Mouse (Mus musculus) E14TG2a.4 (cell line): ENCODE measurements around the gene Foxo3.

ENCODE experiments used
- H3K27me3 ChIP-seq: 2 replicates; pipeline ENCODE4 v1.6.1; 2014; ENCODE audit warnings: low read length, control low read depth; ENCODE audit not compliant: insufficient read depth
- H3K36me3 ChIP-seq: 2 replicates; pipeline ENCODE4 v1.6.1; 2014; ENCODE audit warnings: low read length, control low read depth; ENCODE audit not compliant: insufficient read depth
- H3K4me1 ChIP-seq: replicated peaks from 2 replicates; pipeline ENCODE4 v1.6.1; 2014; ENCODE audit warnings: low read depth, low read length, control low read depth
- H3K4me3 ChIP-seq: replicated peaks from 2 replicates; pipeline ENCODE4 v1.5.1; 2014; ENCODE audit warnings: mild to moderate bottlenecking, low read length
- H3K9me3 ChIP-seq: 2 replicates; pipeline ENCODE4 v1.6.1; 2014; ENCODE audit warnings: low read length, control low read depth
- CTCF ChIP-seq: conservative IDR thresholded peaks from 2 replicates; pipeline ENCODE4 v1.5.1; 2014; ENCODE audit warnings: low read length
- NANOG ChIP-seq: IDR thresholded peaks from 2 replicates; pipeline ENCODE4 v1.6.1; 2014; ENCODE audit warnings: borderline replicate concordance, low read length, mixed read lengths
- POU5F1 ChIP-seq: IDR thresholded peaks from 2 replicates; pipeline ENCODE4 v1.6.1; 2014; ENCODE audit warnings: low read length, borderline replicate concordance

Foxo3 gene

DNA sequence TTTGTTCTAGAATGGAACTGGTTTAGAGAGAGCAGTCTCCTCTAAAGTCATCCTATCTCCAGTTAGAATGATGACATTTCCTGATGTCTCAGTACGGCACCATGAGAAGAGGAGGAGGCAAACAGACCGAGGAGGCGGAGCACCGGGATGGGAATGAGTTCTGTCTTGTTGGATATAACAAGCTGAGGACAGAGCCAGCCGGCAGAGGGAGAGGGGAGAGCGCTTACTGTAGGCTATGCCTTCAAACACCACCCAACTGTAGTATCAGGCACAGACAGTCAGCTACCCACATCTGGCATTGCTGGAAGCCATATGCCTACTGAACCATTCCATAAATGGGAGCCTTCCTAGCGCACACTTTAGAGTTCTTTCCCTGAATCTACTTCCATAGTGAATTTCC lies 32.6 kb downstream of the Foxo3 start:
- H3K36me3 ChIP-seq: peaks cover 14% of the 10 kb centered on the region; the same call in 1 of the 2 replicates
- H3K9me3 ChIP-seq: no peaks in the 10 kb centered on the region
- no peaks in the 10 kb centered on the region for H3K27me3 ChIP-seq
- TF ChIP-seq NANOG (no peak), POU5F1 (no peak), CTCF (no peak)
- peaks cover 76% of the 10 kb centered on the region for H3K4me1 ChIP-seq
- H3K4me3 ChIP-seq: no peak overlapping the region

DNA sequence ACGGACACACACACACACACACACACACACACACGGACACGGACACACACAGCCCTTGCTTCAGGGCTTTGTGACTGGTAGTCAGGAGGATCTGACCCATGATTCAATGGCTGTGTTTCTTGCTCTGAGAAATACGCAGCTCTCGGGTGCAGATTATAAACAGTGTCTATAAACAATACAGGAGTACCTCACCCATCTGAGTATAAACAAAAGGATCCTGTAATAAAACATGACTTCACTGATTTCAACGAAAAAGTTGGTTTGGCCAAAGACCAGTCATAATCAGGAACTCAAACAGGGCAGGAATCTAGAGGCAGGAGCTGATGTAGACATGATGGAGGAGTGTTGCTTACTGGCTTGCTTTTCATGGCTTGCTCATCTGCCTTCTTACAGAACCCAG lies 34.1 kb downstream of the Foxo3 start:
- no peak overlapping the region for H3K4me3 ChIP-seq
- peaks cover 14% of the 10 kb centered on the region; the same call in 1 of the 2 replicates for H3K36me3 ChIP-seq

DNA sequence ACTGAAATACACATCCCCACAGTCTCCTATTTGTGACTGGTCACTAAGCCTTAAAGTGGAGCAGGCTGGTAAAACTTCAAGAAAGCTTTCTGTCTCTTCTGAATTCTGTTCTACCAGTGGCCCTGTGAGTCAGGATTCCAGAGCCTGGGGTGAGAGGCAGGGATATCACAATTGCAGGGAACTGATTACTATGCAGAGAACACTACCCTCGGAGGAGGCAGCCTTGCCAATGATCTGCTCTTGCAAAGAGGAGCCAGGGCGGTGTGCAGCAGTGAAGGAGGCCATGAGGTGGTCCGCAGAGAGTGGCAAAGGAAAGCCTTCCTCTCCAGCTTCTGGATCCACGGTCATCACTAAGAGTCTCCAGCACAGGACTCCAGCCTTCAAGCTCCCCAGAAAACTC lies 34.8 kb downstream of the Foxo3 start:
- H3K4me3 ChIP-seq: no peak overlapping the region
- no peaks in the 10 kb centered on the region for H3K27me3 ChIP-seq
- no peaks in the 10 kb centered on the region for H3K9me3 ChIP-seq
- H3K4me1 ChIP-seq: peaks cover 63% of the 10 kb centered on the region
- TF ChIP-seq CTCF (no peak), POU5F1 (no peak), NANOG (no peak)
- H3K36me3 ChIP-seq: peaks cover 14% of the 10 kb centered on the region; the same call in 1 of the 2 replicates

More for the DNA sequence above, 34.1 kb downstream of the Foxo3 start:
- no peak for TF ChIP-seq NANOG
- TF ChIP-seq CTCF: no peak
- TF ChIP-seq POU5F1: no peak
- Histone ChIP-seq H3K27me3 (no peaks in the 10 kb centered on the region), H3K4me1 (peaks cover 70% of the 10 kb centered on the region), H3K9me3 (no peaks in the 10 kb centered on the region)

DNA sequence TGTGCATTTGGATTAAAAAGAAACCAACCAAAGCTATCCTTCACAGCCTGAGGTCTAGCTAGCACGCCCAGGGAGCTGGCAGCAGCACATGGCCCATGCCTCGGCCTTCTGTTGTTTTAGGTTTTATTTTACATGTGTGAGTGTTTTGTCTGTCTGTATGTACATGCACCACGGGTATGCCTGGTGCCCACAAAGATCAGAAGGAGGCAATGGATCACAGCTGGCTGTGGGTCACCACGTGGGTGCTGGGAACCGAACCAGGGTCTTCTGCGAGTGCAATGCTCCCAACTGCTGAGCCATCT lies 36.8 kb downstream of the Foxo3 start:
- TF ChIP-seq CTCF (no peak), NANOG (no peak), POU5F1 (no peak)
- H3K9me3 ChIP-seq: no peaks in the 10 kb centered on the region
- peaks cover 51% of the 10 kb centered on the region for H3K4me1 ChIP-seq

GRCm38 (mm10) chr10:42238923-42239809 lies 37.4 kb downstream of the Foxo3 start:
- Histone ChIP-seq H3K9me3 (no peaks in the 10 kb centered on the region), H3K36me3 (peaks cover 8% of the 10 kb centered on the region; the same call in 1 of the 2 replicates), H3K4me1 (peaks cover 45% of the 10 kb centered on the region), H3K4me3 (no peak overlapping the region), H3K27me3 (no peaks in the 10 kb centered on the region)
- TF ChIP-seq CTCF (no peak), NANOG (no peak), POU5F1 (no peak)

More for the DNA sequence above, 36.8 kb downstream of the Foxo3 start:
- H3K4me3 ChIP-seq: no peak overlapping the region
- no peaks in the 10 kb centered on the region for H3K27me3 ChIP-seq
- peaks cover 8% of the 10 kb centered on the region; the same call in 1 of the 2 replicates for H3K36me3 ChIP-seq

DNA sequence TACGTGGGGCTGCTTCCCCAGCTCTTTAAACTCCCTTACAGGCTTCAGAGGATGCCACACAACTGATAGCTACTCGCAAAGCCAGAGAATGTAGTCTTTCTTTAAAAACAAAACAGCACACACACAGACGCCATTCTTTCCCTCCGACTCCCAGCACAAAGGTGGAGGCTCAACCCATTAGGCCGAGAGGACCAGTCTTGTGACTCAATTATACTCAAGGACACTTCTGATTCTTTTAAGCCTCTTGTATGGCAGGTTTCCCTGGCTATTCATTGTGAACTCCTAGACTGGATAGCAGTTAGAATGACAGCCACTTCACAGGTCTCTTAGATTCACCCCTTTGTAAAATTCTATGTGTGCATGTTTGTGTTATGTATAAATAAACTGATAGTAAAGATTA lies 38.3 kb downstream of the Foxo3 start:
- Histone ChIP-seq H3K36me3 (peaks cover 5% of the 10 kb centered on the region; the same call in 1 of the 2 replicates), H3K4me1 (peaks cover 38% of the 10 kb centered on the region), H3K9me3 (no peaks in the 10 kb centered on the region), H3K27me3 (no peaks in the 10 kb centered on the region), H3K4me3 (no peak overlapping the region)
- no peak for TF ChIP-seq NANOG
- no peak for TF ChIP-seq CTCF
- no peak for TF ChIP-seq POU5F1

GRCm38 (mm10) chr10:42237556-42237955 lies 39.0 kb downstream of the Foxo3 start:
- Histone ChIP-seq H3K27me3 (no peaks in the 10 kb centered on the region), H3K4me1 (peaks cover 45% of the 10 kb centered on the region), H3K36me3 (peaks cover 5% of the 10 kb centered on the region; the same call in 1 of the 2 replicates), H3K9me3 (no peaks in the 10 kb centered on the region), H3K4me3 (no peak overlapping the region)
- TF ChIP-seq CTCF: no peak
- no peak for TF ChIP-seq POU5F1

- no peaks in the 10 kb centered on the region for H3K27me3 ChIP-seq
- no peaks in the 10 kb centered on the region for H3K9me3 ChIP-seq
- peaks cover 53% of the 10 kb centered on the region for H3K4me1 ChIP-seq
- no peak overlapping the region for H3K4me3 ChIP-seq
- TF ChIP-seq NANOG: no peak
- TF ChIP-seq POU5F1: no peak
- TF ChIP-seq CTCF: no peak
- H3K36me3 ChIP-seq: peaks cover 5% of the 10 kb centered on the region; the same call in 1 of the 2 replicates
Observed at GRCm38 (mm10) chr10:42235321-42235720, 41.2 kb downstream of the Foxo3 start.
